Mouse (Mus musculus) heart, adult 2 months (tissue): Measurements from ENCODE around the gene Tekt4. TPM values are rescaled to one million over a fixed set of nuclear protein-coding genes. Genes with fewer than 3 reads are reported as not detected.

Experiments used
- DNase-seq, 2 experiments: peaks; one replicate each; pipeline ENCODE4 v3.0.0; 2021
- H3K27ac ChIP-seq: fragments of 200-600 bp; 2 replicates; pipeline ENCODE4 v1.8.1; 2022
- H3K27me3 ChIP-seq: fragments of 200-500 bp; 2 replicates; pipeline ENCODE4 v1.6.1; 2012; ENCODE audit warnings: mild to moderate bottlenecking, low read length, inconsistent platforms, mixed read lengths; ENCODE audit not compliant: control insufficient read depth, insufficient read depth
- H3K36me3 ChIP-seq: fragments of 200-500 bp; 2 replicates; pipeline ENCODE4 v1.6.1; 2012; ENCODE audit warnings: low read length, inconsistent platforms; ENCODE audit not compliant: control insufficient read depth, insufficient read depth
- H3K4me1 ChIP-seq: fragments of 200-500 bp; 2 replicates; pipeline ENCODE4 v1.6.1; 2011; ENCODE audit warnings: low read length; ENCODE audit not compliant: control insufficient read depth, insufficient read depth
- H3K4me3 ChIP-seq: fragments of 200-600 bp; 2 replicates; pipeline ENCODE4 v1.8.1; 2022
- H3K79me2 ChIP-seq: fragments of 200-500 bp; replicated peaks from 2 replicates; pipeline ENCODE4 v1.6.1; 2012; ENCODE audit warnings: mild to moderate bottlenecking, inconsistent platforms, low read length, moderate library complexity, mixed read lengths; ENCODE audit not compliant: control insufficient read depth, insufficient read depth
- H3K9ac ChIP-seq: fragments of 200-500 bp; 2 replicates; pipeline ENCODE4 v1.6.1; 2012; ENCODE audit warnings: low read depth, mild to moderate bottlenecking, control low read depth, inconsistent platforms, low read length, mixed read lengths
- CTCF ChIP-seq: fragments of 200-600 bp; IDR thresholded peaks from 2 replicates; pipeline ENCODE4 v1.8.1; 2022; ENCODE audit warnings: antibody characterized with exemption, mild to moderate bottlenecking, moderate library complexity
- EP300 ChIP-seq: fragments of 200-500 bp; IDR thresholded peaks from 2 replicates; pipeline ENCODE4 v1.6.1; 2011; ENCODE audit warnings: low read depth, low read length, control low read depth; ENCODE audit not compliant: insufficient read depth
- POLR2A ChIP-seq: fragments of 200-500 bp; IDR thresholded peaks from 2 replicates; pipeline ENCODE4 v1.6.1; 2011; ENCODE audit warnings: mild to moderate bottlenecking, low read depth, low read length, control low read depth; ENCODE audit not compliant: insufficient read depth
- WGBS: fragments of 180-500 bp; shearing (Covaris S2); methylation state at CpG from one replicate; pipeline ENCODE4 v1.1.7; 2018; 5-methylcytosine and 5-hydroxymethylcytosine counted together
- intact Hi-C: fragments of 180-260 bp; cut with DNase I; formaldehyde crosslinking; loops from one replicate; pipeline ENCODE4 v1.15.1; 2025
- polyA plus RNA-seq: library from polyadenylated mRNA; depleted of rRNA; stranded (reverse); fragments of >200 nt; gene quantifications from 2 replicates; pipeline ENCODE4 v1.2.3, GENCODE M21; 2012
- total RNA-seq, 2 experiments: library from RNA; stranded (reverse); gene quantifications; 2 replicates each; pipeline ENCODE4 v1.2.3; 2021

The Tekt4 gene
- total and polyA plus RNA-seq, 3 experiments = 1.2 TPM; not detected in 2

DNA sequence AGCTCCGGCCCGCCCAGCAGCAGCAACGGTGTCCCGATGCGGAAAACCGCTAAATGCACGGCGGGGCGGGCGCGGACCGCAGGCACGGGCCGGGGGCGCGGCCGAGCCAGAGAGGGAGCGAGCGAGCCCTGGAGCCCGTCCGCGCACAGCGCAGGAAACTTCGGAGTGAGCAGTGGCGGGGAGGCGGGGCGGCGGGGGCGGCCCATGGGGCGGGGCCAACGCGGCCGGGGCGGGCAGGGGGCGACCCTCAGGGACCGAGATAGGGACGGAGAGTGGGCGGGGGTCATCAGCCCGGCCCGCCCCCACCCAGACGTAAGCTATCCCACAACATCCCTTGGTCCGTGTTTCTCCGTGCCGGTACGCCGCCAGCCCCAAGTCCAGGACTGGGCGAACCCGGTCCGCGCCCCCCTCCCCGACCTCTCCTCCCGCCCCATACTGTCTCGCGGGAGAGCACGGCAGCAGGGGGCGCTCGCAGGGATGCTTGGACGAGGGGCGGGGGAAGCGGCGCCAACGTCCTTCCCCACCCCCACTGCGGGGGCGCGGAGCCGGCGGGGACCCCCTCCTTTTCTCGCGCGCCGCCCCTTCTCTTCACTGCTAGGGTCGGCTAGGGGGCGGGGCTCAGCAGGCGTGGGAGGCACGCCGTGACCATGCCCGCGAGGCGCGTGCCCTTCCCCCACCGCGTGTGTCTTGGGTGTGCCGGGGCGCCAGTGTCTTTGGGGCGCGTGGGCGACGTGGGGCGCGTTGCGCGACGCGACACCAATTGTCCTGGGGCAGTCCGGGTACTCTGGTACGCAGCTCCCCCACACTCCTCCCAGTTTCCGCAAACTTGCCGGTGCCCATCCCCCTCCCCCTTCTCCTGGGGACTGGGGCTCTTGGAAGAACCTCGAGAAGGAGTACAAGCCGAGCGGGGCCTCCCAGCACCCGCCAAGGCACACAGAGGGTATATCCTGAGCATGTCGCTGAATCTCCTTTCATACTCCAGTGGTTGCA lies 20.5 kb upstream of the Tekt4 start, which contains the start of gene Cacna1h:
Cacna1h (minus strand) TSS at position 167 of the 990 bp plus-strand sequence.
- TF ChIP-seq CTCF (peak; percentile 57), EP300 (no peak), POLR2A (no peak)
- Histone ChIP-seq H3K4me3 (peak within 1 kb of the TSS; percentile 54), H3K27me3 (peaks cover 6% of the 10 kb centered on the region), H3K27ac (no peak within 1 kb of the TSS; the same call in 1 of the 2 replicates), H3K36me3 (no peaks in the 10 kb centered on the region), H3K9ac (peak within 1 kb of the TSS; percentile 56), H3K4me1 (0 out of 2 replicates have a peak, but pooled peaks cover 1% of the 10 kb centered on the region), H3K79me2 (no peaks in the 10 kb centered on the region)
- DNase-seq = peak; percentile 47 to 51
- 2% methylated on average over 96 of the region's 103 CpGs for WGBS
- intact Hi-C loops = loop anchor here (5.0 kb wide), 1 partner anchor 37 kb away; no protein-coding TSS in a partner anchor

DNA sequence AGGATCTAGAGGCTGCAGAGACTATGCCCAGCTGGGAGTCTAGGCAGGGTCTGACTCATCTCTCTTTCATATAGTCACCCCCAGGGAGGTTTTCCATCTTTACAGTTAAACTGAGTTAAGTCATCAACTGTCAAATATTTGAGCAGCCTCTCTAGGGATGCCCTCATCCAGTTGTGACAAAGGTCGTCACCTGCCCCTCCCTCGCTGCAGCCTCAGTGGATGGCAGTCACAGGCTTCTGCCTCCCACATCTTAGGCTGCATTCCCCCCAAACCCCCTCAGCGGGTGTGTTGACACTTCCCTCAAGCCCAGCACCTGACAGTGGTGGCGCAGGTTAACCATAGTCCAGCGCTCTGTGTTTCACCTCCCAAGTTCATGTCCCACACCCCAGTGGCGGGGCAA lies 13.0 kb upstream of the Tekt4 start:
- H3K9ac ChIP-seq = no peak overlapping the region
- H3K36me3 ChIP-seq = no peaks in the 10 kb centered on the region
- 81% methylated on average over 6 of the region's 6 CpGs for WGBS
- no peak for DNase-seq
- H3K4me1 ChIP-seq = no peaks in the 10 kb centered on the region
- intact Hi-C loops = no loop called here
- no peaks in the 10 kb centered on the region for H3K27me3 ChIP-seq
- H3K79me2 ChIP-seq = no peaks in the 10 kb centered on the region
- H3K4me3 ChIP-seq = no peak overlapping the region
- no peak overlapping the region for H3K27ac ChIP-seq
- TF ChIP-seq CTCF (no peak), EP300 (no peak), POLR2A (no peak)

DNA sequence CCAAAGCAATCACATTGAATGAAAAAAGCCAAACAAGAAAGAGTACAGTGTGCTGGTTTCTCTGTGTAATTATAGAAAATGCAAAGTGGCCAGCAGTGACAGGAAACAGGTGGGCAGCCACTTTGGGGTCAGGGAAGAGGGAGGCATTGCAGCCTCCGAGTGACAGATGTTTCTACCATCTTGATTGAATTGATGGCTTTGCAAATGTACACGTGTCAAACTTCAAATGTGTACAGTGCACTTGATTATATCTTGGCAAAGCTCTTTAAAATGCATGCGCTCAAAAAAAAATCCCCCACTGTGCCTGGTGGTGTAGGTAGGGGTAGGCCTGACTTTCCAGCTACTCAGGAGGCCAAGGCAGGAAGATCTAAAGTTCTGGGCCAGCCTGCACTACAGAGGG lies 11.5 kb upstream of the Tekt4 start:
- WGBS = 66% methylated on average over 3 of the region's 3 CpGs
- H3K4me3 ChIP-seq = no peak overlapping the region
- intact Hi-C loops = no loop called here
- H3K27ac ChIP-seq = no peak overlapping the region
- H3K9ac ChIP-seq = no peak overlapping the region
- H3K27me3 ChIP-seq = no peaks in the 10 kb centered on the region
- no peak for DNase-seq
- no peak for TF ChIP-seq CTCF
- TF ChIP-seq POLR2A = no peak
- TF ChIP-seq EP300 = no peak
- no peaks in the 10 kb centered on the region for H3K4me1 ChIP-seq
- H3K79me2 ChIP-seq = no peaks in the 10 kb centered on the region
- no peaks in the 10 kb centered on the region for H3K36me3 ChIP-seq

DNA sequence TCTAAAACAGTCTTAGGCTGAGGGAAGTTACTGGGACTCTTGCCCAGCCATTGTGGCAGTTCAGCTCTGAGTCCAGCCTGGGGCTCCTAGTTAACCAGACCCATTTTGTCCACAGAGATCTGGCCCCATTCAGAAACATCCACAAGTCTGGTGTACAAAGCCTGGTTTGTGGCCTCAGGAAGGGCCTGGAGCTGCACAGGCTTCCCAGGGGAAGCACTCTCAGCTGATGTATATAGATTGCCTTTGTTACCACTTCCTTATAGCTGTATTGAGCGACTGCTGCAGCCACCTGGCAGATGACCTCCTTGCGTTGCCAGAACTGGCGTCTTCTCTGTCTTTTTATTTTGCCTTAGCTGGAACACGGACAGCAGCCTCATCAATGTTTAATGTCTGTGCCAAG lies 9.3 kb upstream of the Tekt4 start:
- Histone ChIP-seq H3K9ac (no peak overlapping the region), H3K27ac (no peak overlapping the region), H3K36me3 (no peaks in the 10 kb centered on the region), H3K79me2 (no peaks in the 10 kb centered on the region), H3K27me3 (no peaks in the 10 kb centered on the region), H3K4me3 (no peak overlapping the region), H3K4me1 (no peaks in the 10 kb centered on the region)
- 31% methylated on average over 4 of the region's 4 CpGs for WGBS
- no peak for TF ChIP-seq EP300
- TF ChIP-seq POLR2A = no peak
- intact Hi-C loops = no loop called here
- no peak for DNase-seq

DNA sequence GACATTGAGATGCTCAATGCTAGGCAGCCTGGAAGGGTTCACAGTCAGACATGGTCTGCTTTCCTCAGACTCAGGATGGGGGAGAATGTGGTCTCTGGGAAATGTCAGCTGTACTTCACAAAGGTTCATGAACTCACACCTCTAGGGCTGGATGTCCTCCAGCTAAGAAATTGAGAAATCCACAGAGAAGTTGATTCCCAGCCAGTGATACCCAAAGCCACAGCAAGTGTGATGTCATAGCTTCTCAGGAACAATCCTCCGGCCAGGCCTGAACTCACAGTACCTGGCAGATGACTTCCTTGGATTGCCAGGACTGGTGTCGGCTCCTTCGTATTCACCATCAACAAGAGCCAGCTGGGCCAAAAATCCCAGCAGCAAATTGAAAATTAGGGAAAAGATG lies 8.6 kb upstream of the Tekt4 start:
- WGBS = 80% methylated on average over 3 of the region's 3 CpGs
- H3K36me3 ChIP-seq = no peaks in the 10 kb centered on the region
- no peak for DNase-seq
- H3K9ac ChIP-seq = no peak overlapping the region
- TF ChIP-seq POLR2A (no peak), CTCF (no peak), EP300 (no peak)
- intact Hi-C loops = no loop called here
- no peaks in the 10 kb centered on the region for H3K27me3 ChIP-seq
- no peaks in the 10 kb centered on the region for H3K79me2 ChIP-seq
- H3K4me1 ChIP-seq = no peaks in the 10 kb centered on the region
- no peak overlapping the region for H3K4me3 ChIP-seq
- no peak overlapping the region for H3K27ac ChIP-seq

DNA sequence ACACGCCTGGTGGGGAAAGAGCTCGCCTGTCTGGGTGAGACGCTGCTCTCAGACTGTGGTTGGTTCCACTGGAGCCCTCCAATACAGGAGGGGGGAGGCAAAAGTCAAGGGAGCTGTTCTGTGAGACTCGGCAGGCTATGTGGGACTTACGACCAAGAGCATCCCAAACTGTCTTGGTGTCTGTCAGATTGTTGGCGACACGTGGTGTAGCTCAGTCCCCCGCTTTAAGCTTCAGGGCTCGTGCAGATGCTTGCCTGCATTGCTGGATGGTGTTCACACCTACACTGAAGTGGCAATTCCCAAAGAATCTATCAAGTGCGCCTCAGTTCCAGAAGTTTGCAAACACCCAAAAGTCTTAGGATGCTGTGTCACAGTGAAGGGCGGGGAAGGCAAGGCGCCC lies 6.5 kb upstream of the Tekt4 start:
- no peaks in the 10 kb centered on the region for H3K27me3 ChIP-seq
- intact Hi-C loops = no loop called here
- H3K36me3 ChIP-seq = no peaks in the 10 kb centered on the region
- no peak for TF ChIP-seq EP300
- no peak for TF ChIP-seq POLR2A
- TF ChIP-seq CTCF = no peak
- H3K9ac ChIP-seq = no peak overlapping the region
- WGBS = 78% methylated on average over 12 of the region's 12 CpGs
- no peak for DNase-seq
- no peaks in the 10 kb centered on the region for H3K4me1 ChIP-seq
- no peak overlapping the region for H3K27ac ChIP-seq
- H3K79me2 ChIP-seq = no peaks in the 10 kb centered on the region
- no peak overlapping the region for H3K4me3 ChIP-seq
